Mouse (Mus musculus) lung, embryonic 15.5 days (tissue): ENCODE measurements around the gene Mthfsl. TPM values are rescaled to one million over a fixed set of nuclear protein-coding genes. Genes with fewer than 3 reads are reported as not detected.
"Not testable (repeated sequence)": the region's sequence is repeated elsewhere in the genome, so short reads cannot be mapped to it uniquely, and the experiment has no call there.

Experiments
- ATAC-seq: fragments of 200-750 bp; cut with Nextera tagmentation; 2 replicates; pipeline ENCODE4 v1.8.0; 2017; ENCODE audit warnings: moderate number of reproducible peaks, borderline replicate concordance; ENCODE audit not compliant: low FRiP score, low TSS enrichment; ENCODE audit errors: extremely low read depth
- H3K27ac ChIP-seq: fragments of 300-500 bp; sonication (generic); 2 replicates; pipeline ENCODE4 v1.5.1; 2015; ENCODE audit warnings: moderate library complexity, mild to moderate bottlenecking, inconsistent platforms
- H3K27me3 ChIP-seq: fragments of 300-500 bp; sonication (generic); 2 replicates; pipeline ENCODE4 v1.6.1; 2015; ENCODE audit warnings: inconsistent platforms
- H3K36me3 ChIP-seq: fragments of 300-500 bp; sonication (generic); 2 replicates; pipeline ENCODE4 v1.6.1; 2015; ENCODE audit warnings: inconsistent platforms
- H3K4me1 ChIP-seq: fragments of 300-500 bp; sonication (generic); 2 replicates; pipeline ENCODE4 v1.6.1; 2015; ENCODE audit warnings: inconsistent platforms
- H3K4me2 ChIP-seq: fragments of 300-500 bp; sonication (generic); 2 replicates; pipeline ENCODE4 v1.6.1; 2015; ENCODE audit warnings: inconsistent platforms, mild to moderate bottlenecking, moderate library complexity
- H3K4me3 ChIP-seq: fragments of 300-500 bp; sonication (generic); 2 replicates; pipeline ENCODE4 v1.5.1; 2015; ENCODE audit warnings: mild to moderate bottlenecking, inconsistent platforms
- H3K9ac ChIP-seq: fragments of 300-500 bp; sonication (generic); 2 replicates; pipeline ENCODE4 v1.6.1; 2015; ENCODE audit warnings: inconsistent platforms
- H3K9me3 ChIP-seq: fragments of 300-500 bp; sonication (generic); 2 replicates; pipeline ENCODE4 v1.6.1; 2016; ENCODE audit warnings: inconsistent platforms
- WGBS: fragments of 180-500 bp; shearing (Covaris S2); methylation state at CpG from one replicate; pipeline ENCODE4 v1.1.7; 2015; 5-methylcytosine and 5-hydroxymethylcytosine counted together
- polyA plus RNA-seq: library from polyadenylated mRNA; unstranded; fragments of >200 nt; fragmentation: Nextera tagmentation; extraction: Ambion mirVana; gene quantifications from 2 replicates; pipeline ENCODE4 v1.2.1, GENCODE M21; 2015

The Mthfsl gene
- 40.1 and 42.8 TPM in 2 replicates for polyA plus RNA-seq

DNA sequence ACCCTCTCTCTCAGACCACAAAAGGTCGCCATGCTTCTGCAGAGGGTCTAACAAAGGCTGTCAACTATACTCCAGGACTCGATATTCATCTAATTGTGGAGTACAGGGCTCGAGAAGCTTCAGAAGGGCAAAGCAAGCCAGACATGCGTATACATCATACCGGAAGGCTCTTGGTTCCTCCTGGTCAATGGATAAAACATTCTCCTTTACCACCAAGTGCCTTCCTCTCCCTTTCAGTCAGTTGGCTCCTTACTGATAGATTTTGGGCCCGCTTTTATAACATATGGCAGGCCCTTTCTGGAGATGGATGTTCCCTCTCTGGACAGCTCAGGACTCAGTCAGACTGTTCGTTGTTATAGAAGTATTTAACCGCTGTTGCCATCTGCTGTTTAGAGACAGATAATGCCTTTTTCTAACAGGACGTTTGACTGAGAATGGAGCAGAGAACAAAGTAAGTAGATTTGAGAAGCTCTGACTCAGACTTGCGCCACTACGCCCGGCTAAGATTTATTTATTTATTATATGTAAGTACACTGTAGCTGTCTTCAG is at the start of gene Mthfsl:
Mthfsl (minus strand) TSS at position 308 of the 549 bp plus-strand sequence.
- WGBS: 9% methylated on average over 11 of the region's 12 CpGs
- H3K36me3 ChIP-seq, H3K9me3 ChIP-seq, H3K27me3 ChIP-seq, H3K4me1 ChIP-seq: not testable (repeated sequence)
- peak within 1 kb of the TSS; percentile 35 for H3K4me3 ChIP-seq
- peak; percentile 81 for ATAC-seq
- H3K4me2 ChIP-seq: peak within 1 kb of the TSS; percentile 53
- H3K27ac ChIP-seq: peak within 1 kb of the TSS; percentile 74
- H3K9ac ChIP-seq: 0 out of 2 replicates have a peak within 1 kb of the TSS, but pooled peaks have one; percentile 19

DNA sequence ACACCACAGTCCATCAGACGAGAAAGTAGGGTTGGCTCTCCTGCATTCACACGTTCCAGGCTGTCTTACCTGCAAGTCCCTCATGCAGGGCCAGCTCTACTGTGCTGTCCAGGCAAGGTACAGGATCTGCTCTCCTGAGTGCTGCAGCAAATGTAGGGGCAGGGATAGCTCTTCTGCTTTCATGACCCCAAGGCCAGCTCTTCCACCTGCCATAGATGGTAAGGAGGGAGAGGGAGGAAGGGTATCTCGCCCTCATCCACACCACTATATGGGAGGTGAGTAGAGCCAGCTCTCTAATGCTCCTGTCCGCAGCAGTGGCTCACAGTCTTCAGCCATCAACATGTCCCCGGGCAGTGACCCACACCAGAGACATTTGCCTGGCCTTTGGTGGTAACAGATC is 49.4 kb upstream of the Mthfsl start:
- not testable (repeated sequence) for ATAC-seq, H3K4me2 ChIP-seq, H3K9me3 ChIP-seq, H3K36me3 ChIP-seq, H3K4me3 ChIP-seq, H3K9ac ChIP-seq, H3K27me3 ChIP-seq, H3K4me1 ChIP-seq, H3K27ac ChIP-seq
- WGBS: 82% methylated on average over 5 of the region's 5 CpGs

GRCm38 (mm10) chr9:88746687-88747086 is 26.6 kb upstream of the Mthfsl start:
- not testable (repeated sequence) for ATAC-seq, H3K9me3 ChIP-seq
- WGBS: no CpG with 5 or more reads among the region's 2 CpGs

GRCm38 (mm10) chr9:88746046-88746445 is 25.9 kb upstream of the Mthfsl start:
- H3K4me3 ChIP-seq, H3K27me3 ChIP-seq, H3K4me1 ChIP-seq, H3K9ac ChIP-seq, H3K4me2 ChIP-seq, H3K27ac ChIP-seq, ATAC-seq, H3K9me3 ChIP-seq, H3K36me3 ChIP-seq: not testable (repeated sequence)
- WGBS: 78% methylated on average over 1 of the region's 2 CpGs

More at GRCm38 (mm10) chr9:88746687-88747086, 26.6 kb upstream of the Mthfsl start:
- H3K36me3 ChIP-seq, H3K4me3 ChIP-seq, H3K4me1 ChIP-seq, H3K27ac ChIP-seq, H3K9ac ChIP-seq, H3K27me3 ChIP-seq, H3K4me2 ChIP-seq: not testable (repeated sequence)

DNA sequence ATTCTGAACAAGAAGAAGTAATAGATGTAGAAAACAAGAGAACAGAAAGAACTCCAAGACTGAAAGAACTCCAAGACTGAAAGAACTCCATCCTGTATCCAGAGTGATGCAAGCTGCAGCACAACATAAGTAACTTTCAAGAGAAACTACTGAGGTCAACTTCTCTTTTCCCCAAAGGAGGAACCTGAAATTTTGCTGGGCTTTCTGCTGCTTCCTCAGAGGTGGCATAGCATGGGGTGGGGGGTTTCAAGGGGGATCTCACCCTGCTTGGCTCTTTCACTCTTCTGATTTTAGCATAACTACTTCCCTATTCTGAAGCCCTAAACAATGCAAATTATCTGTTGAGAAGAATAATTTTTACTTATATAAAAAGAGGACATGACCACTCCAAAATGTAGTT is 15.2 kb upstream of the Mthfsl start:
- H3K9me3 ChIP-seq, H3K4me1 ChIP-seq, H3K27me3 ChIP-seq, H3K36me3 ChIP-seq, H3K9ac ChIP-seq, H3K27ac ChIP-seq, ATAC-seq, H3K4me3 ChIP-seq, H3K4me2 ChIP-seq: not testable (repeated sequence)

DNA sequence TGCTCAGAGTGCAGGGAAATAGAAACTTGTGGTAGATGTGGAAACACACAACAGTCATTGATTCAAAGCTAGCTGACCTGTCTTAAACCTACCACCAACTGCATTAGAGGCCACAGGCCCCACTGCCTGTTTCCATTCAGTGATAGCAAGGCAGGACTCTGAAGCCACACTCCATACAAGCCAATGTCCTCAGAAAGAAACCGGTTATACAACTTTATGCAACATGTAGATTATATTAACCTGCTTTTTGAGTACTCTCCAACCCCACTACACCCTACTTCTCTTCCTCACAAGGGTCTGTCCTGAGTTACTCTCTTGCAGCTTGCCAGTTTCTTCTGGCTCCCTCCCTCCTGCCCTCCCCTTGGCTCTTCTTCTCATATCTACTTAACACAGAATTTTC is 13.1 kb upstream of the Mthfsl start:
- ATAC-seq: peak; percentile 88
- H3K27ac ChIP-seq, H3K4me3 ChIP-seq, H3K4me2 ChIP-seq, H3K4me1 ChIP-seq, H3K27me3 ChIP-seq, H3K9me3 ChIP-seq, H3K9ac ChIP-seq, H3K36me3 ChIP-seq: not testable (repeated sequence)
- WGBS: 50% methylated on average over 1 of the region's 1 CpGs

DNA sequence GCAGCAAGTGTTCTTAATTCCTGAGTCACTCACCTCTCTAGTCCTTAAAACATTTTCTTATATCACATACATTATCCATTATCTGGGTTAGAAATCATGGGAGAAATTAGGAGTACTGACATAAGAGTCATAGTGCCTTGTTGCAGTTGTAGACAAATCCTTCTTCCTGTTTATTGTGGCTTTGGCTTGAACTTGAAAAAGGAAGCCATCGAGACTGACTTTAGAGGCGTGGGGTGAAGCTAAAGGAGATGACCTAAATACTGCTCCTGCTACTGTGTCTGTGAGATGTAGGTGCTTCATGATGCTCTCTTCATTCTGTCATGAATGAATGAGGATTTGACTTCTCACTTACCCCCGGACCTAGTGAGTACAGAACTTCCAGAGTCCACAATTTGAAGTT is 12.2 kb upstream of the Mthfsl start:
- 44% methylated on average over 1 of the region's 3 CpGs for WGBS
- not testable (repeated sequence) for H3K9ac ChIP-seq, ATAC-seq, H3K4me1 ChIP-seq, H3K4me2 ChIP-seq, H3K27me3 ChIP-seq, H3K27ac ChIP-seq, H3K36me3 ChIP-seq, H3K9me3 ChIP-seq, H3K4me3 ChIP-seq

- 41% methylated on average over 5 of the region's 5 CpGs for WGBS
- H3K9me3 ChIP-seq, ATAC-seq, H3K36me3 ChIP-seq, H3K9ac ChIP-seq, H3K4me3 ChIP-seq, H3K27me3 ChIP-seq, H3K4me2 ChIP-seq, H3K27ac ChIP-seq, H3K4me1 ChIP-seq: not testable (repeated sequence)
Measured at GRCm38 (mm10) chr9:88731728-88732127, 11.6 kb upstream of the Mthfsl start, which contains the start of gene Bcl2a1d. Bcl2a1d (minus strand) TSS chr9:88731914.

GRCm38 (mm10) chr9:88728311-88728710 is 8.2 kb upstream of the Mthfsl start:
- not testable (repeated sequence) for H3K27ac ChIP-seq, H3K9me3 ChIP-seq, H3K36me3 ChIP-seq, H3K9ac ChIP-seq, ATAC-seq, H3K4me2 ChIP-seq, H3K27me3 ChIP-seq, H3K4me1 ChIP-seq, H3K4me3 ChIP-seq

DNA sequence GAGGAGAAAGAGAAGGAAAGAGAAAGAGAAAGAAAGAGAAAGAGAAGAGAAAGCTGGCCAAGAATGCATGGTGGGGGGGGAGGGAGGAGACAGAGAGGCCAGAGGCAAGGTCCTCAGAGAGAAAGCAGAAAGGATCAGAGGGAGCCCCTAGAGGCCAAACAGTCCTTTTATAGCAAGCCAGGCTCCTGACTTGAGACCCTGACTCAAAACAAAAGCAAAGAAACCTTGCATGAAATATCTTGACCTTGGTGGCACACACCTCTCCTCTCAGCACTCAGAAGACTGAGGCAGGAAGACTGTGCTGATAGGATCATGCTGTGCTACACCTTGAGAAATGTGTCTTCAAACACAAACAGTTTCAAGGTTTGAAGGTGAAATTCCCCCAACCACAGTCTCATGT is 1.5 kb upstream of the Mthfsl start:
- not testable (repeated sequence) for H3K27me3 ChIP-seq, H3K4me1 ChIP-seq, H3K4me3 ChIP-seq, H3K36me3 ChIP-seq, H3K9me3 ChIP-seq, H3K9ac ChIP-seq, H3K4me2 ChIP-seq, ATAC-seq, H3K27ac ChIP-seq

- not testable (repeated sequence) for H3K36me3 ChIP-seq, H3K27me3 ChIP-seq, H3K9me3 ChIP-seq, H3K9ac ChIP-seq, H3K4me1 ChIP-seq
- Histone ChIP-seq H3K27ac (peak overlapping the region; percentile 74; the same call in 1 of the 2 replicates), H3K4me2 (peak overlapping the region; percentile 49), H3K4me3 (peak overlapping the region; percentile 35)
- WGBS: 4% methylated on average over 20 of the region's 46 CpGs
- peak; percentile 96 for ATAC-seq
Measured at GRCm38 (mm10) chr9:88719073-88719921, 799 bp downstream of the Mthfsl start.

DNA sequence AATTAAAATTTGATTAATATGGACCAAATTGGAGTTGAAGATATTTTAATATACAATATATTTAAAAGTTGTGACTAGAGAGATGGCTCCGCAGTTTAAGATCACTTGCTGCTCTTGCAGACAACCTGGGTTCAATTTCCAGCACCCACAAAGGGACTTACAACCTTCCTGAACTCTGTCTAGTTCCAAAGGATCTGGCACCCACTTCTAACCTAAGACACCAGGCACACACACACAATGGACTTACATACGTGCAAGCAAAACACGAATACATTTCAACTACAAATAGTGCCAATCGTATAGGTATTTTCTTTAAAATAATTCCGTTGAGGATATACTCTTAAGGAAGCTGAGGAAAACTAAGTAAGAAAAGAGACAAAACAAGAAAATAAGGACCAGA is 1.5 kb downstream of the Mthfsl start:
- WGBS: 77% methylated on average over 5 of the region's 5 CpGs
- H3K4me2 ChIP-seq: peak overlapping the region; percentile 49
- peak overlapping the region; percentile 35 for H3K4me3 ChIP-seq

More for the DNA sequence above, 1.5 kb downstream of the Mthfsl start:
- not testable (repeated sequence) for H3K27ac ChIP-seq, H3K36me3 ChIP-seq, H3K9me3 ChIP-seq, H3K4me1 ChIP-seq, ATAC-seq, H3K9ac ChIP-seq, H3K27me3 ChIP-seq
